Mouse (Mus musculus): ENCODE data around the gene Gm9112. TPM values are rescaled to one million over a fixed set of nuclear protein-coding genes. Genes with fewer than 3 reads are reported as not detected.
"Not testable (repeated sequence)": the region's sequence is repeated elsewhere in the genome, so short reads cannot be mapped to it uniquely, and the experiment has no call there.

Gene Gm9112
- total RNA-seq (2021) = not detected
- long read RNA-seq, experiment 1 = 0 reads
- long read RNA-seq, experiment 2 = 0 reads

- DNase-seq (ENCODE audit: low spot score in 2 of 2); intact Hi-C loops (cut with DNase I): not testable (repeated sequence)
These were observed at the start of gene Gm9112, which contains the start of gene Dmrtc1b for GRCm38 (mm10) chrX:102707535-102707934. Gene Gm9112 (minus strand): TSS chrX:102707635. Gene Dmrtc1b (plus strand): TSS chrX:102707865.

DNA sequence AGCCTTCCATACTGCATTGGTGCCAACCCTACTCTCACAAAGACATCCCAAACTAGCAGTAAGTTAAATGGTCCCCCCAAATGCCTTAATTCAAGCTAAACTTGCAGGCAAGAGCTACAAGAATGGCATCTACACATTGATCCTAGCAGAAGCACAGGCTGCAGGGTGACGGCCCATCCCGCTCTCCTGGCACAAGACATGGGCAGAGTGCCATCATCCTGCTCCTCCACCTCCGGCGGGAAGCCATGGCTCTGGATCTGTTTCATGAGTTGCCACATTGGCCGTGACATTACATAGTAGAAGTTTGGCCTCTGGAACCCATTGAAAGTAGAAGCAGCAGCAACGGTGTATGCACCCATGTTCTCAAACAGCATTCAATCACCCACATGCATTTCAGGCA, 16.8 kb upstream of the Gm9112 start:
- intact Hi-C loops (cut with DNase I); DNase-seq (ENCODE audit: low spot score in 2 of 2): not testable (repeated sequence)

GRCm38 (mm10) chrX:102700636-102701035, 6.8 kb downstream of the Gm9112 start:
- DNase-seq (ENCODE audit: low spot score in 2 of 2); intact Hi-C loops (cut with DNase I): not testable (repeated sequence)

- intact Hi-C loops (cut with DNase I) = not testable (repeated sequence)
- DNase-seq (ENCODE audit: low spot score in 2 of 2) = peak; percentile 24 to 27
These were observed 18.2 kb downstream of the Gm9112 start for GRCm38 (mm10) chrX:102689252-102689651.

GRCm38 (mm10) chrX:102686872-102687271, 20.6 kb downstream of the Gm9112 start, which contains the start of gene Gm3880:
Gene Gm3880 (minus strand): TSS chrX:102686972.
- DNase-seq (ENCODE audit: low spot score in 2 of 2) = not testable (repeated sequence)
- intact Hi-C loops (cut with DNase I) = loop anchor here (1.0 to 2.0 kb wide), 2 partner anchors 19 to 242 kb away; partner anchors contain the start of gene 1700018G05Rik

- DNase-seq (ENCODE audit: low spot score in 2 of 2); intact Hi-C loops (cut with DNase I): not testable (repeated sequence)
These were observed 22.7 kb downstream of the Gm9112 start for GRCm38 (mm10) chrX:102684706-102685105.

DNA sequence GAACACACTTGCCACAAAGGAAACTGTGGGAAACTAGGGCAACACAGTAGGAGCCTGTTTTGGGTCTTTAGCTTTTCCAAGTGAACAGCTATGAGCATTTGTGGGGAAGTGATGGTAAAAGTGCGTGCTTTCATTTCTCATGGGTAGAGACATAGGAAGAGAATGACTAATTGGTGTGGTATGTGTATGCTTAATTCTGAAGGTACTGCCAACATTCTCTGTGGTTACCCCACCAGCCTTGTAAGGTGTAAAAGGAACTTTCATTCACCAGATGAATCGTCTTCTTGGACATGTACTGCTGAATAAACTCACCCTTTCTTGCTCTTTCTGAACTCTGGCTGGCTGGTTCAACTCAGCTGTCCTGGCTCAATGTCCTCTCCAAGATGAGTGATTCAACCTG, 40.8 kb downstream of the Gm9112 start:
- intact Hi-C loops (cut with DNase I) = no loop called here
- DNase-seq (ENCODE audit: low spot score in 2 of 2) = no peak

DNA sequence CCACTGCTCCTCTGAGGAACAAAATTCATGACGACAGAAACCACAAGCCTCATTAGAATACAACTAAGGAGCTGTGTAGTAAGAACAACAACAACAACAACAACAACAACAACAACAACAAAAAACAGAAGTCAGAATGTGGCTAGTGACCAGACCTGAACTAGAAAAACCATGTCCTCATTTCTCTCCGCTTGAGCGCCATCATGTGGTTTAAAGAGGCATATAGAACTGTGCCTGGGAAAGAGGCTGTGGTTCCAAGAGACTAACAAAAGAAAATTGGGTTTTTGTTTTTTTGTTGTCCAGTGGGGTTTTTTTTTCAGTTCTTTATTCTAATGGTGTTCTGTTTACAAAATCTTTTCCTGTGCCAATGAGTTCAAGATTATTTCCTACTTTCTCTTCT, 46.7 kb downstream of the Gm9112 start:
- peak; percentile 7 to 15 for DNase-seq (ENCODE audit: low spot score in 2 of 2)
- intact Hi-C loops (cut with DNase I) = no loop called here

Other genes with a start within 250 kb of the Gm9112 start
- 10 to 100 TPM; 12.7 to 13.4 TPM for gene Hdac8, start 202.3 kb downstream of the Gm9112 start, total RNA-seq (2021)
- 10 to 100 TPM; 17.3 to 18.6 TPM for gene Phka1, start 63.4 kb downstream of the Gm9112 start, total RNA-seq (2021)
- not detected for gene Gm3880, start 20.7 kb downstream of the Gm9112 start, total RNA-seq (2021)
- gene Dmrtc1b, start 230 bp upstream of the Gm9112 start, total RNA-seq (2021) = not detected
- gene Dmrtc1c1, start 95.3 kb upstream of the Gm9112 start, total RNA-seq (2021) = not detected
- not detected for gene Dmrtc1c2, start 147.0 kb upstream of the Gm9112 start, total RNA-seq (2021)
- gene 1700031F05Rik, start 160.3 kb upstream of the Gm9112 start, total RNA-seq (2021) = not detected
- 1 to 10 TPM; 3.0 TPM for gene Dmrtc1a, start 201.1 kb upstream of the Gm9112 start, total RNA-seq (2021)
- gene 1700011M02Rik, start 201.3 kb upstream of the Gm9112 start, total RNA-seq (2021) = not detected
- gene 1700018G05Rik, start 220.7 kb upstream of the Gm9112 start, total RNA-seq (2021) = not detected

All from left cerebral cortex, postnatal 14 days (tissue).